Mouse (Mus musculus): Measurements from ENCODE around the gene Map7d1.

- no peak for TF ChIP-seq POLR2A (IDR thresholded peaks at IDR 0.05; ENCODE audit: control insufficient read depth, low read depth, low read length)
- TF ChIP-seq CTCF (IDR thresholded peaks at IDR 0.05; ENCODE audit: control insufficient read depth, insufficient read depth, insufficient replicate concordance, low read depth, low read length) = no peak
Observed at GRCm38 (mm10) chr4:126207081-126207480, 49.1 kb downstream of the Map7d1 start.

All from testis, adult 2 months (tissue).